Mouse (Mus musculus): ENCODE measurements around the gene D630003M21Rik. TPM values are rescaled to one million over a fixed set of nuclear protein-coding genes. Genes with fewer than 3 reads are reported as not detected.

D630003M21Rik gene
- polyA plus RNA-seq, 1 experiment, result 3.1 TPM

DNA sequence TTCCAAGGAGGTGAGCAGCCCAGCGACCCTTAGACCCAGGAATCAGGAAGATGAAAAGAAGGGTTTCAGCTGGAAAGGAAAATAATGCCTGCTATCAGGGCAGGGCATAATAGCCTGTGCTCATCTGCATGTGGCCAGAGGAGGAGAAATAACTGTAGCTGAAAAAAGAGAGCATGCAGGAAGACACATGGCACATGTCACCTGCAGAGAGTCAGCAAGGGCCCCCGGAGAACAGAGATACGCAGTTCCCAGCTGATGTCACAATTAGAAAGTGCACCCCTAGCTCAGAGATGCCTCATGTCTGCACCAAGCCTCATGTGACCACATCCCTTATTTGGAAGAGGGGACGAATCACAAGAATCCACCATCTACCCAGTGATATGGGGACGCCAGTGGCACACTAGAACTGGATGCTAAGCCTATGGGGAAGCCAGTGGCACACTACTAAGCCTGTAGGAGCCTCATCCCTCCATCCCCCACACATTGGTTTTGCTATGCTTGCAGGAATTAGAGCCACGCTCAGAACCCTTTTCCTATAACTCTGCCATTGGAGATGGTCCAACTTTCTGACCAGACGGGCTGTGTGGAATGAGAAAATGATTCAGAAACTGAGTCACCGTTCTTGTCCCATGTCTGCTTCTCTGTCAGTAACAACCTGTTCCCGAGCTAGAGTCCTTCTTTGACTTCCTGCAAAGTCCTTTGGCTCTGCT is 61.4 kb downstream of the D630003M21Rik start:
- Histone ChIP-seq H3K36me3 (ENCODE audit: control insufficient read depth, insufficient read depth, low read length) (no peaks in the 10 kb centered on the region), H3K4me3 (ENCODE audit: control insufficient read depth, insufficient read depth, low read length) (no peak overlapping the region), H3K27me3 (ENCODE audit: control insufficient read depth, insufficient read depth, low read length) (no peaks in the 10 kb centered on the region), H3K27ac (ENCODE audit: control insufficient read depth, insufficient read depth, low read length) (no peak overlapping the region), H3K4me1 (replicated peaks; ENCODE audit: control insufficient read depth, insufficient read depth, low read length) (peaks cover 26% of the 10 kb centered on the region)
- TF ChIP-seq POLR2A (IDR thresholded peaks at IDR 0.05; ENCODE audit: control insufficient read depth, extremely low read depth, insufficient read depth, low read length, poor library complexity), result no peak
- no peak for TF ChIP-seq CTCF (IDR thresholded peaks at IDR 0.05; ENCODE audit: borderline replicate concordance, control insufficient read depth, extremely low read depth, insufficient read depth, low read length, poor library complexity)
- 53% methylated on average over 9 of the region's 9 CpGs for WGBS
- no peak for DNase-seq

DNA sequence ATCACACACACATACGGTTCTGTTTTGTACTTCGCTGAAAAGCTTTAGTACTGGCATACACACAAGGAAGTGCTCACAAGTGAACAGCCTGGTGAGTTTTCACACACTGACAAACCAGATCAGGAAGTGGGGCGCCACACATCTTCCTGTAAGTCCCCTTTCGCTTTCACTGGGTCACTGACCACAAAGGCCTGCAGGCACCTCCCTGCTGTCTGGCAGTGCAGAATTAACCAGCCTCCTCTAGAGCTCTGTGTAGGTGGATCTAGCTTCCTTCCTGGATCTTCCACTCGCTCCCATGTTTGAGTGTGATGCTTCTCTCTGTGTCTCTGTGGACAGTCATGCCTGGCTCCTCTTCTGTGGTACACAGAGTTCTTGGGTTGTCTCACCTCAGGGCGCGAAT is 62.4 kb downstream of the D630003M21Rik start:
- peak overlapping the region; percentile 10; the same call in 1 of the 2 replicates for H3K4me3 ChIP-seq (ENCODE audit: control insufficient read depth, insufficient read depth, low read length)
- H3K4me1 ChIP-seq (replicated peaks; ENCODE audit: control insufficient read depth, insufficient read depth, low read length), result peaks cover 32% of the 10 kb centered on the region
- DNase-seq, result peak; percentile 75
- peak overlapping the region; percentile 69 for H3K27ac ChIP-seq (ENCODE audit: control insufficient read depth, insufficient read depth, low read length)
- no peaks in the 10 kb centered on the region for H3K36me3 ChIP-seq (ENCODE audit: control insufficient read depth, insufficient read depth, low read length)
- 4% methylated on average over 7 of the region's 7 CpGs for WGBS
- H3K27me3 ChIP-seq (ENCODE audit: control insufficient read depth, insufficient read depth, low read length), result no peaks in the 10 kb centered on the region
- TF ChIP-seq POLR2A (IDR thresholded peaks at IDR 0.05; ENCODE audit: control insufficient read depth, extremely low read depth, insufficient read depth, low read length, poor library complexity) (no peak), CTCF (IDR thresholded peaks at IDR 0.05; ENCODE audit: borderline replicate concordance, control insufficient read depth, extremely low read depth, insufficient read depth, low read length, poor library complexity) (no peak)

DNA sequence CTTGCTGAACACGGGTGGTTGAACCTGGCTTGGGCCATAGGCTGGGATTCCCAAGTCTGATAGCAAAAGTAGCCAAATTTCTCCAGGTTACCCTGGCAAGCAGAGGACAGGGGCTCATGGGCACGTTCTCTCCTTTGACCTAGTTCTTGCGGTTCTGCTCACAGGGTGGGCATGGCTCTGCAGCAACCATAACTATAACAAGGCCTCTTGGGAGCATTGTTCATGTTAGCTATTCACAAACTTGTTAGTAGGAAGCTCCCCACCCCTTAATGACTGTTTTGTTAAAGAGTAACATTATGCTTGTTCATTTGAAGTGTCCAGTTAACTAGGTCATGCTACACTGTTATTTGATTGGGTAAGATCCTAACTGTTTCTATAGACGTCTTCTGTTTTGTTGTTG is 63.2 kb downstream of the D630003M21Rik start:
- Histone ChIP-seq H3K4me1 (replicated peaks; ENCODE audit: control insufficient read depth, insufficient read depth, low read length) (peaks cover 40% of the 10 kb centered on the region), H3K36me3 (ENCODE audit: control insufficient read depth, insufficient read depth, low read length) (no peaks in the 10 kb centered on the region), H3K4me3 (ENCODE audit: control insufficient read depth, insufficient read depth, low read length) (no peak overlapping the region), H3K27me3 (ENCODE audit: control insufficient read depth, insufficient read depth, low read length) (no peaks in the 10 kb centered on the region), H3K27ac (ENCODE audit: control insufficient read depth, insufficient read depth, low read length) (no peak overlapping the region)
- DNase-seq, result no peak
- TF ChIP-seq CTCF (IDR thresholded peaks at IDR 0.05; ENCODE audit: borderline replicate concordance, control insufficient read depth, extremely low read depth, insufficient read depth, low read length, poor library complexity) (no peak), POLR2A (IDR thresholded peaks at IDR 0.05; ENCODE audit: control insufficient read depth, extremely low read depth, insufficient read depth, low read length, poor library complexity) (no peak)
- WGBS, result 90% methylated on average over 4 of the region's 4 CpGs

- no peak for DNase-seq
These were observed 66.0 kb downstream of the D630003M21Rik start for GRCm38 (mm10) chr2:158163034-158163433.

GRCm38 (mm10) chr2:158161761-158162160 is 67.3 kb downstream of the D630003M21Rik start:
- no peaks in the 10 kb centered on the region for H3K36me3 ChIP-seq (ENCODE audit: control insufficient read depth, insufficient read depth, low read length)
- 44% methylated on average over 6 of the region's 6 CpGs for WGBS
- no peak overlapping the region for H3K4me3 ChIP-seq (ENCODE audit: control insufficient read depth, insufficient read depth, low read length)
- no peaks in the 10 kb centered on the region for H3K27me3 ChIP-seq (ENCODE audit: control insufficient read depth, insufficient read depth, low read length)
- peaks cover 45% of the 10 kb centered on the region for H3K4me1 ChIP-seq (replicated peaks; ENCODE audit: control insufficient read depth, insufficient read depth, low read length)
- TF ChIP-seq CTCF (IDR thresholded peaks at IDR 0.05; ENCODE audit: borderline replicate concordance, control insufficient read depth, extremely low read depth, insufficient read depth, low read length, poor library complexity) (no peak), POLR2A (IDR thresholded peaks at IDR 0.05; ENCODE audit: control insufficient read depth, extremely low read depth, insufficient read depth, low read length, poor library complexity) (no peak)
- no peak overlapping the region for H3K27ac ChIP-seq (ENCODE audit: control insufficient read depth, insufficient read depth, low read length)
- DNase-seq, result no peak

More at GRCm38 (mm10) chr2:158163034-158163433, 66.0 kb downstream of the D630003M21Rik start:
- 17% methylated on average over 6 of the region's 6 CpGs for WGBS
- no peak overlapping the region for H3K4me3 ChIP-seq (ENCODE audit: control insufficient read depth, insufficient read depth, low read length)
- H3K4me1 ChIP-seq (replicated peaks; ENCODE audit: control insufficient read depth, insufficient read depth, low read length), result peaks cover 54% of the 10 kb centered on the region
- TF ChIP-seq CTCF (IDR thresholded peaks at IDR 0.05; ENCODE audit: borderline replicate concordance, control insufficient read depth, extremely low read depth, insufficient read depth, low read length, poor library complexity) (no peak), POLR2A (IDR thresholded peaks at IDR 0.05; ENCODE audit: control insufficient read depth, extremely low read depth, insufficient read depth, low read length, poor library complexity) (no peak)
- no peak overlapping the region for H3K27ac ChIP-seq (ENCODE audit: control insufficient read depth, insufficient read depth, low read length)
- H3K36me3 ChIP-seq (ENCODE audit: control insufficient read depth, insufficient read depth, low read length), result no peaks in the 10 kb centered on the region
- H3K27me3 ChIP-seq (ENCODE audit: control insufficient read depth, insufficient read depth, low read length), result no peaks in the 10 kb centered on the region

GRCm38 (mm10) chr2:158159376-158160235 is 69.4 kb downstream of the D630003M21Rik start:
- H3K27ac ChIP-seq (ENCODE audit: control insufficient read depth, insufficient read depth, low read length), result peak overlapping the region; percentile 84
- peaks cover 40% of the 10 kb centered on the region for H3K4me1 ChIP-seq (replicated peaks; ENCODE audit: control insufficient read depth, insufficient read depth, low read length)
- no peak for DNase-seq
- no peaks in the 10 kb centered on the region for H3K27me3 ChIP-seq (ENCODE audit: control insufficient read depth, insufficient read depth, low read length)
- WGBS, result 29% methylated on average over 7 of the region's 7 CpGs
- H3K4me3 ChIP-seq (ENCODE audit: control insufficient read depth, insufficient read depth, low read length), result peak overlapping the region; percentile 40
- TF ChIP-seq POLR2A (IDR thresholded peaks at IDR 0.05; ENCODE audit: control insufficient read depth, extremely low read depth, insufficient read depth, low read length, poor library complexity) (no peak), CTCF (IDR thresholded peaks at IDR 0.05; ENCODE audit: borderline replicate concordance, control insufficient read depth, extremely low read depth, insufficient read depth, low read length, poor library complexity) (no peak)
- H3K36me3 ChIP-seq (ENCODE audit: control insufficient read depth, insufficient read depth, low read length), result no peaks in the 10 kb centered on the region

All from thymus, adult 2 months (tissue).